Mouse (Mus musculus): ENCODE data around the gene Cracr2a.

GRCm38 (mm10) chr6:127593487-127593886 lies 32.3 kb downstream of the Cracr2a start:
- TF ChIP-seq CTCF (IDR thresholded peaks at IDR 0.05; ENCODE audit: extremely low read depth, insufficient read depth, insufficient read length, insufficient replicate concordance) (no peak), POLR2A (IDR thresholded peaks at IDR 0.05; ENCODE audit: low read depth, low read length) (no peak)
